Mouse (Mus musculus) limb, embryonic 14.5 days (tissue): ENCODE measurements at regions not wholly inside any gene's neighbourhood (a gene's known extent, or its start where the extent isn't known, plus 50 kb on each side); places are given as distances from the start of the nearest gene placed in this dataset.
"Not testable (repeated sequence)": the region's sequence is repeated elsewhere in the genome, so short reads cannot be mapped to it uniquely, and the experiment has no call there.

Experiments
- ATAC-seq: fragments of 200-750 bp; cut with Nextera tagmentation; 2 replicates; pipeline ENCODE4 v1.8.0; 2017; ENCODE audit warnings: low read depth, moderate number of reproducible peaks, moderate TSS enrichment; ENCODE audit not compliant: low FRiP score
- DNase-seq: peaks from one replicate; pipeline ENCODE4 v3.0.0-alpha.2; 2015; ENCODE audit warnings: low spot score
- H3K27ac ChIP-seq: fragments of 300-500 bp; sonication (generic); replicated peaks from 2 replicates; pipeline ENCODE4 v1.5.1; 2014; ENCODE audit warnings: low read depth, mild to moderate bottlenecking, low read length, moderate library complexity, mixed read lengths
- H3K27me3 ChIP-seq: fragments of 300-500 bp; sonication (generic); 2 replicates; pipeline ENCODE4 v1.6.1; 2014; ENCODE audit warnings: low read length, mixed read lengths; ENCODE audit not compliant: control insufficient read depth, insufficient read depth
- H3K36me3 ChIP-seq: fragments of 300-500 bp; sonication (generic); 2 replicates; pipeline ENCODE4 v1.6.1; 2014; ENCODE audit warnings: mild to moderate bottlenecking, low read length, moderate library complexity, mixed read lengths; ENCODE audit not compliant: control insufficient read depth, insufficient read depth
- H3K4me1 ChIP-seq: fragments of 300-500 bp; sonication (generic); 2 replicates; pipeline ENCODE4 v1.6.1; 2014; ENCODE audit warnings: antibody characterized with exemption, low read length, mixed read lengths; ENCODE audit not compliant: control insufficient read depth, insufficient read depth
- H3K4me2 ChIP-seq: fragments of 300-500 bp; sonication (generic); replicated peaks from 2 replicates; pipeline ENCODE4 v1.6.1; 2014; ENCODE audit warnings: low read depth, mild to moderate bottlenecking, low read length, moderate library complexity; ENCODE audit not compliant: severe bottlenecking
- H3K4me3 ChIP-seq: fragments of 300-500 bp; sonication (generic); replicated peaks from 2 replicates; pipeline ENCODE4 v1.5.1; 2014; ENCODE audit warnings: low read length
- H3K9ac ChIP-seq: fragments of 300-500 bp; sonication (generic); 2 replicates; pipeline ENCODE4 v1.6.1; 2014; ENCODE audit warnings: mild to moderate bottlenecking, low read depth, low read length, moderate library complexity; ENCODE audit not compliant: severe bottlenecking
- H3K9me3 ChIP-seq: fragments of 300-500 bp; sonication (generic); 2 replicates; pipeline ENCODE4 v1.6.1; 2016; ENCODE audit warnings: low read length; ENCODE audit not compliant: control insufficient read depth
- POLR2A ChIP-seq: fragments of 200-500 bp; IDR thresholded peaks from 2 replicates; pipeline ENCODE4 v1.8.0; 2012; ENCODE audit warnings: inconsistent platforms, mild to moderate bottlenecking, moderate library complexity, borderline replicate concordance; ENCODE audit not compliant: insufficient read depth, insufficient read length; ENCODE audit errors: extremely low read depth
- WGBS: fragments of 180-500 bp; shearing (Covaris S2); extraction: QIAGEN DNeasy Blood & Tissue Kit; methylation state at CpG from one replicate; pipeline ENCODE4 v1.1.7; 2014; 5-methylcytosine and 5-hydroxymethylcytosine counted together

GRCm38 (mm10) chrX:50675356-50675755 is 165.5 kb upstream of the Stk26 start:
- no peak for ATAC-seq
- Histone ChIP-seq H3K4me3 (no peak overlapping the region), H3K27me3 (no peaks in the 10 kb centered on the region)

GRCm38 (mm10) chrX:50657835-50658565 is 182.8 kb upstream of the Stk26 start:
- Histone ChIP-seq H3K27me3 (no peaks in the 10 kb centered on the region), H3K36me3 (no peaks in the 10 kb centered on the region), H3K27ac (no peak overlapping the region), H3K4me2 (no peak overlapping the region), H3K9ac (no peak overlapping the region), H3K4me1 (no peaks in the 10 kb centered on the region), H3K4me3 (no peak overlapping the region), H3K9me3 (no peaks in the 10 kb centered on the region)
- peak; percentile 68 for ATAC-seq
- no peak for TF ChIP-seq POLR2A
- WGBS: 36% methylated on average over 9 of the region's 9 CpGs
- DNase-seq: peak; percentile 66

More at GRCm38 (mm10) chrX:50675356-50675755, 165.5 kb upstream of the Stk26 start:
- H3K9ac ChIP-seq: no peak overlapping the region
- H3K27ac ChIP-seq: no peak overlapping the region
- H3K4me1 ChIP-seq: no peaks in the 10 kb centered on the region
- no peak overlapping the region for H3K4me2 ChIP-seq
- DNase-seq: peak; percentile 93
- no peaks in the 10 kb centered on the region for H3K9me3 ChIP-seq
- TF ChIP-seq POLR2A: no peak
- 33% methylated on average over 6 of the region's 6 CpGs for WGBS
- no peaks in the 10 kb centered on the region for H3K36me3 ChIP-seq

- ATAC-seq (no peak), DNase-seq (no peak)
- Histone ChIP-seq H3K27me3 (no peaks in the 10 kb centered on the region), H3K4me1 (no peaks in the 10 kb centered on the region), H3K9me3 (no peaks in the 10 kb centered on the region), H3K27ac (no peak overlapping the region), H3K9ac (no peak overlapping the region), H3K36me3 (no peaks in the 10 kb centered on the region), H3K4me2 (no peak overlapping the region), H3K4me3 (no peak overlapping the region)
- TF ChIP-seq POLR2A: no peak
- 74% methylated on average over 6 of the region's 6 CpGs for WGBS
These were observed 183.5 kb upstream of the Stk26 start for GRCm38 (mm10) chrX:50657180-50657834.

GRCm38 (mm10) chrX:50655380-50655779 is 185.5 kb upstream of the Stk26 start:
- H3K27me3 ChIP-seq, H3K4me3 ChIP-seq, H3K9ac ChIP-seq, H3K36me3 ChIP-seq, H3K9me3 ChIP-seq, H3K27ac ChIP-seq, H3K4me2 ChIP-seq, ATAC-seq, H3K4me1 ChIP-seq, DNase-seq: not testable (repeated sequence)
- WGBS: 72% methylated on average over 1 of the region's 1 CpGs

GRCm38 (mm10) chrX:50641347-50641746 is 199.5 kb upstream of the Stk26 start:
- H3K4me2 ChIP-seq: no peak overlapping the region
- no peak for TF ChIP-seq POLR2A
- no peaks in the 10 kb centered on the region for H3K9me3 ChIP-seq
- DNase-seq (peak; percentile 30), ATAC-seq (no peak)
- H3K36me3 ChIP-seq: no peaks in the 10 kb centered on the region
- no peak overlapping the region for H3K4me3 ChIP-seq
- no peak overlapping the region for H3K9ac ChIP-seq
- no peaks in the 10 kb centered on the region for H3K27me3 ChIP-seq
- H3K27ac ChIP-seq: no peak overlapping the region
- H3K4me1 ChIP-seq: no peaks in the 10 kb centered on the region
- WGBS: 21% methylated on average over 4 of the region's 4 CpGs
